Mouse (Mus musculus) intestine, embryonic 14.5 days (tissue): ENCODE results near the gene Gusb. TPM values are rescaled to one million over a fixed set of nuclear protein-coding genes. Genes with fewer than 3 reads are reported as not detected.

Experiments
- ATAC-seq: fragments of 200-750 bp; cut with Nextera tagmentation; replicated peaks from 2 replicates; pipeline ENCODE4 v1.8.0; 2017; ENCODE audit warnings: low read depth, moderate number of reproducible peaks, moderate TSS enrichment, moderate library complexity; ENCODE audit not compliant: low FRiP score, low TSS enrichment
- DNase-seq: peaks from one replicate; pipeline ENCODE4 v3.0.0-alpha.2; 2018; ENCODE audit warnings: low spot score
- H3K27ac ChIP-seq: fragments of 300-500 bp; sonication (generic); 2 replicates; pipeline ENCODE4 v1.5.1; 2014; ENCODE audit warnings: low read depth, mild to moderate bottlenecking, control low read depth
- H3K27me3 ChIP-seq: fragments of 300-500 bp; sonication (generic); replicated peaks from 2 replicates; pipeline ENCODE4 v1.6.1; 2014; ENCODE audit warnings: low read length, control low read depth; ENCODE audit not compliant: control insufficient read depth, insufficient read depth
- H3K36me3 ChIP-seq: fragments of 300-500 bp; sonication (generic); 2 replicates; pipeline ENCODE4 v1.6.1; 2014; ENCODE audit warnings: low read length, control low read depth; ENCODE audit not compliant: control insufficient read depth, insufficient read depth
- H3K4me1 ChIP-seq: fragments of 300-500 bp; sonication (generic); replicated peaks from 2 replicates; pipeline ENCODE4 v1.6.1; 2014; ENCODE audit warnings: low read length, control low read depth, mixed read lengths; ENCODE audit not compliant: control insufficient read depth, insufficient read depth
- H3K4me2 ChIP-seq: fragments of 300-500 bp; sonication (generic); 2 replicates; pipeline ENCODE4 v1.6.1; 2014; ENCODE audit warnings: low read length
- H3K4me3 ChIP-seq: fragments of 300-500 bp; sonication (generic); 2 replicates; pipeline ENCODE4 v1.5.1; 2014; ENCODE audit warnings: low read depth, low read length, control low read depth, mixed read lengths
- H3K9ac ChIP-seq: fragments of 300-500 bp; sonication (generic); 2 replicates; pipeline ENCODE4 v1.6.1; 2014; ENCODE audit warnings: mild to moderate bottlenecking, low read length
- H3K9me3 ChIP-seq: fragments of 300-500 bp; sonication (generic); 2 replicates; pipeline ENCODE4 v1.6.1; 2016; ENCODE audit warnings: low read length, control low read depth; ENCODE audit not compliant: control insufficient read depth
- WGBS: fragments of 180-500 bp; shearing (Covaris S2); extraction: QIAGEN DNeasy Blood & Tissue Kit; methylation state at CpG from one replicate; pipeline ENCODE4 v1.1.7; 2014; 5-methylcytosine and 5-hydroxymethylcytosine counted together
- polyA plus RNA-seq: library from polyadenylated mRNA; unstranded; fragments of >200 nt; fragmentation: Nextera tagmentation; extraction: Ambion mirVana; gene quantifications from 2 replicates; pipeline ENCODE4 v1.2.1, GENCODE M21; 2014

Gene Gusb
- polyA plus RNA-seq, 1 experiment from 2014 or later = 94.9 TPM

- Histone ChIP-seq H3K27ac (no peak overlapping the region), H3K4me3 (no peak overlapping the region), H3K4me1 (no peaks in the 10 kb centered on the region), H3K9ac (no peak overlapping the region), H3K9me3 (peaks cover 8% of the 10 kb centered on the region; the same call in 1 of the 2 replicates), H3K36me3 (peaks cover 14% of the 10 kb centered on the region), H3K4me2 (no peak overlapping the region), H3K27me3 (no peaks in the 10 kb centered on the region)
- 94% methylated on average over 3 of the region's 3 CpGs for WGBS
- ATAC-seq (no peak), DNase-seq (no peak)
Measured at GRCm38 (mm10) chr5:130015104-130015503, 12.3 kb upstream of the Gusb start.

- Histone ChIP-seq H3K9ac (no peak overlapping the region), H3K9me3 (peaks cover 8% of the 10 kb centered on the region; the same call in 1 of the 2 replicates), H3K27ac (no peak overlapping the region), H3K4me1 (no peaks in the 10 kb centered on the region), H3K36me3 (peaks cover 12% of the 10 kb centered on the region), H3K27me3 (no peaks in the 10 kb centered on the region), H3K4me3 (no peak overlapping the region), H3K4me2 (no peak overlapping the region)
- DNase-seq (no peak), ATAC-seq (no peak)
- WGBS = 98% methylated on average over 5 of the region's 5 CpGs
Measured at GRCm38 (mm10) chr5:130010961-130011360, 8.1 kb upstream of the Gusb start.

GRCm38 (mm10) chr5:130009784-130010183, 6.9 kb upstream of the Gusb start:
- DNase-seq (no peak), ATAC-seq (no peak)
- peaks cover 8% of the 10 kb centered on the region; the same call in 1 of the 2 replicates for H3K9me3 ChIP-seq
- peaks cover 10% of the 10 kb centered on the region for H3K36me3 ChIP-seq
- H3K27ac ChIP-seq = no peak overlapping the region
- H3K27me3 ChIP-seq = no peaks in the 10 kb centered on the region
- no peaks in the 10 kb centered on the region for H3K4me1 ChIP-seq
- whole genome bisulfite sequencing = 95% methylated on average over 4 of the region's 4 CpGs
- no peak overlapping the region for H3K9ac ChIP-seq
- H3K4me2 ChIP-seq = no peak overlapping the region
- no peak overlapping the region for H3K4me3 ChIP-seq

- 81% methylated on average over 6 of the region's 6 CpGs for WGBS
- DNase-seq = no peak
- Histone ChIP-seq H3K4me3 (no peak overlapping the region), H3K9me3 (peaks cover 8% of the 10 kb centered on the region; the same call in 1 of the 2 replicates), H3K4me1 (no peaks in the 10 kb centered on the region; the same call in 1 of the 2 replicates), H3K27ac (no peak overlapping the region), H3K36me3 (peaks cover 9% of the 10 kb centered on the region), H3K9ac (no peak overlapping the region), H3K4me2 (no peak overlapping the region), H3K27me3 (no peaks in the 10 kb centered on the region)
- ATAC-seq = no peak
Measured at GRCm38 (mm10) chr5:130008034-130008590, 5.3 kb upstream of the Gusb start.

GRCm38 (mm10) chr5:130007344-130007743, 4.5 kb upstream of the Gusb start:
- peaks cover 6% of the 10 kb centered on the region for H3K36me3 ChIP-seq
- H3K27ac ChIP-seq = no peak overlapping the region
- no peak for DNase-seq
- H3K4me2 ChIP-seq = no peak overlapping the region
- no peaks in the 10 kb centered on the region; the same call in 1 of the 2 replicates for H3K4me1 ChIP-seq
- H3K27me3 ChIP-seq = no peaks in the 10 kb centered on the region
- peaks cover 8% of the 10 kb centered on the region; the same call in 1 of the 2 replicates for H3K9me3 ChIP-seq
- H3K4me3 ChIP-seq = no peak overlapping the region
- no peak for ATAC-seq
- H3K9ac ChIP-seq = no peak overlapping the region
- WGBS = 91% methylated on average over 1 of the region's 1 CpGs

- H3K4me1 ChIP-seq = no peaks in the 10 kb centered on the region; the same call in 1 of the 2 replicates
- H3K4me2 ChIP-seq = peak overlapping the region; percentile 70
- H3K9ac ChIP-seq = peak overlapping the region; percentile 78
- H3K36me3 ChIP-seq = peaks cover 11% of the 10 kb centered on the region; the same call in 1 of the 2 replicates
- peak overlapping the region; percentile 63 for H3K4me3 ChIP-seq
- no peaks in the 10 kb centered on the region for H3K9me3 ChIP-seq
- 32% methylated on average over 7 of the region's 7 CpGs for WGBS
- ATAC-seq = 0 out of 2 replicates have a peak, but pooled peaks have one; percentile 9
- no peaks in the 10 kb centered on the region for H3K27me3 ChIP-seq
- DNase-seq = no peak
- H3K27ac ChIP-seq = peak overlapping the region; percentile 81
Measured at GRCm38 (mm10) chr5:130003229-130003628, 380 bp upstream of the Gusb start.

GRCm38 (mm10) chr5:130001356-130001987, 1.4 kb downstream of the Gusb start:
- 57% methylated on average over 5 of the region's 5 CpGs for WGBS
- DNase-seq = no peak
- no peaks in the 10 kb centered on the region; the same call in 1 of the 2 replicates for H3K4me1 ChIP-seq
- H3K27ac ChIP-seq = no peak overlapping the region
- no peaks in the 10 kb centered on the region for H3K9me3 ChIP-seq
- no peak for ATAC-seq
- H3K27me3 ChIP-seq = no peaks in the 10 kb centered on the region
- peak overlapping the region; percentile 78 for H3K9ac ChIP-seq
- peaks cover 24% of the 10 kb centered on the region; the same call in 1 of the 2 replicates for H3K36me3 ChIP-seq
- peak overlapping the region; percentile 63 for H3K4me3 ChIP-seq
- peak overlapping the region; percentile 70 for H3K4me2 ChIP-seq

GRCm38 (mm10) chr5:130000735-130001134, 2.1 kb downstream of the Gusb start:
- Histone ChIP-seq H3K4me1 (no peaks in the 10 kb centered on the region; the same call in 1 of the 2 replicates), H3K36me3 (peaks cover 24% of the 10 kb centered on the region; the same call in 1 of the 2 replicates), H3K4me2 (no peak overlapping the region), H3K4me3 (no peak overlapping the region), H3K27me3 (no peaks in the 10 kb centered on the region), H3K9me3 (no peaks in the 10 kb centered on the region), H3K27ac (no peak overlapping the region), H3K9ac (no peak overlapping the region)
- ATAC-seq (no peak), DNase-seq (no peak)
- WGBS = 81% methylated on average over 12 of the region's 12 CpGs
